26 mouse cellular contexts compared by ENCODE assay signal in the genomic region with DNA sequence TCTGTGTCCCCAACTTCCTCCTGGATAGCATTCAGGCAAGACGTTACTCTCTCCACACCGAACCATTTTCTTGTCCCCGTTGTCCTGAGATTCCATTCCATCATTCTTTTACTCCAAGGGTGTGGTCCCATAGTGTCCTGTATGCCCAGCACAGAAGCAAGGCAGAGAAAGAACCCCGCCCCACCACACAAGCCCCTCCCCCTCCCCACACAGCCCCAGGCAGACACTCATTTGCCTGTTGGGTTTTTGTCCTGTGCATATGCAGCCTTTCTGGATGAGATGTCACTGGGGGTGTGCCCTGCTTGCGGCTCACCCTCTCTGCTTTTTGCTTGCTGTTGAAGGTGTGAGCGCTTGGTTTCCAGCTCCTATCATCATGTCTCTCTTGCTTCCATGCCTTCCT.
DNase-seq lines count a peak whose midpoint lies in the region; ATAC-seq lines count a peak whose summit lies in the region.
"Had no signal": no experiment of that assay in that cellular context is flagged by ENCODE, and none has a peak within 500 bp of the region (broad histone marks: within the 10 kb centered on the region; RNA-seq: fewer than 3 reads in every experiment).

No protein-coding gene starts in this region.

- H3K4me1 ChIP-seq in limb, embryonic 15.5 days = peaks cover 4% of the 10 kb centered on the region; the same call in 1 of the 2 replicates
- peaks cover 20% of the 10 kb centered on the region for H3K4me1 ChIP-seq in limb, embryonic 10.5 days

- H3K36me3 ChIP-seq in limb, embryonic 15.5 days = no peaks in the 10 kb centered on the region
- H3K36me3 ChIP-seq in limb, embryonic 10.5 days = no peaks in the 10 kb centered on the region
- H3K36me3 ChIP-seq: embryonic facial prominence, embryonic 13.5 days; embryonic facial prominence, embryonic 15.5 days; forebrain, embryonic 10.5 days; forebrain, embryonic 12.5 days; G1E had no signal

- DNase-seq in limb, embryonic 10.5 days (ENCODE audit: low spot score) = no peak
- peak; percentile 57 for DNase-seq in R1 (ENCODE audit: low read depth, low spot score)
- no peak for DNase-seq in cerebellum, adult 9-10 months
- no peak for DNase-seq in gastrocnemius, postnatal 14 days
- DNase-seq: adrenal gland, adult 8-10 months; adrenal gland, postnatal 14 days; adrenal gland, postnatal 36 days; B cell, adult 2 months; cerebellum, adult 11-12 months; cerebellum, adult 2 months; cerebellum, adult 9-11 months; cerebellum, postnatal 14 days; cerebellum, postnatal 36 days; embryo, embryonic 11 days had no signal

- intact Hi-C loops in gastrocnemius, postnatal 14 days (cut with DNase I; ENCODE audit: low total_unique reads) = no loop called here

- 84% methylated on average over 6 of the region's 6 CpGs for WGBS in limb, embryonic 15.5 days
- 90% methylated on average over 6 of the region's 6 CpGs for WGBS in limb, embryonic 10.5 days

- ATAC-seq in limb, embryonic 15.5 days (ENCODE audit: insufficient number of reproducible peaks, low FRiP score, low TSS enrichment, low read depth) = 0 out of 2 replicates have a peak, but pooled peaks have one; percentile 13
- ATAC-seq: activated CD4-positive, CD25-positive, alpha-beta regulatory T cell, adult 4 months; CD4-positive, CD25-positive, alpha-beta regulatory T cell, adult 4 months; forebrain, embryonic 14.5 days; forebrain, embryonic 16.5 days; Patski had no signal

- H3K9me3 ChIP-seq in limb, embryonic 15.5 days = no peaks in the 10 kb centered on the region
- no peaks in the 10 kb centered on the region for H3K9me3 ChIP-seq in limb, embryonic 10.5 days (replicated peaks)
- H3K9me3 ChIP-seq: embryonic facial prominence, embryonic 13.5 days; embryonic facial prominence, embryonic 15.5 days; forebrain, embryonic 10.5 days; forebrain, embryonic 12.5 days had no signal

- H3K27me3 ChIP-seq in limb, embryonic 15.5 days = peaks cover 9% of the 10 kb centered on the region; the same call in 1 of the 2 replicates
- H3K27me3 ChIP-seq in limb, embryonic 10.5 days (ENCODE audit: low read depth, poor library complexity, severe bottlenecking) = peaks cover 82% of the 10 kb centered on the region
- H3K27me3 ChIP-seq: embryonic facial prominence, embryonic 15.5 days had no signal

- H3K9ac ChIP-seq in limb, embryonic 15.5 days = no peak overlapping the region
- H3K9ac ChIP-seq: embryonic facial prominence, embryonic 13.5 days; embryonic facial prominence, embryonic 15.5 days; forebrain, embryonic 12.5 days had no signal

- no peak overlapping the region for H3K4me3 ChIP-seq in limb, embryonic 15.5 days
- H3K4me3 ChIP-seq in limb, embryonic 10.5 days = no peak overlapping the region
- H3K4me3 ChIP-seq: embryonic facial prominence, embryonic 13.5 days; embryonic facial prominence, embryonic 15.5 days; erythroblast, embryonic 14.5 days; forebrain, embryonic 10.5 days; forebrain, embryonic 12.5 days had no signal

- no peak overlapping the region for H3K4me2 ChIP-seq in limb, embryonic 15.5 days
- H3K4me2 ChIP-seq: embryonic facial prominence, embryonic 13.5 days; embryonic facial prominence, embryonic 15.5 days; forebrain, embryonic 12.5 days had no signal

- no peak overlapping the region for H3K27ac ChIP-seq in limb, embryonic 15.5 days
- no peak overlapping the region for H3K27ac ChIP-seq in limb, embryonic 10.5 days
- H3K27ac ChIP-seq: embryonic facial prominence, embryonic 13.5 days; embryonic facial prominence, embryonic 15.5 days; forebrain, embryonic 10.5 days; forebrain, embryonic 12.5 days had no signal
